Mouse (Mus musculus) testis, postnatal 14 days (tissue): ENCODE measurements at regions not wholly inside any gene's neighbourhood (a gene's known extent, or its start where the extent isn't known, plus 50 kb on each side); places are given as distances from the start of the nearest gene placed in this dataset.
A peak's percentile ranks its signal among the peaks of the same experiment; 100 is the strongest.

ENCODE experiments used
- DNase-seq: peaks from one replicate; pipeline ENCODE4 v3.0.0; 2021; ENCODE audit warnings: low spot score

- no peak for DNase-seq
These were observed 62.9 kb upstream of the Sfmbt2 start for GRCm38 (mm10) chr2:10307376-10307775.

GRCm38 (mm10) chr2:10309656-10310055 is 60.7 kb upstream of the Sfmbt2 start:
- DNase-seq: no peak

GRCm38 (mm10) chr2:10311719-10312118 is 58.6 kb upstream of the Sfmbt2 start:
- peak; percentile 86 for DNase-seq

GRCm38 (mm10) chr2:10312398-10312797 is 57.9 kb upstream of the Sfmbt2 start:
- DNase-seq: no peak

- no peak for DNase-seq
These were observed 55.8 kb upstream of the Sfmbt2 start for GRCm38 (mm10) chr2:10314251-10315243.

- DNase-seq: no peak
These were observed 54.0 kb upstream of the Sfmbt2 start for GRCm38 (mm10) chr2:10316347-10316746.

GRCm38 (mm10) chr2:10318166-10318768 is 52.0 kb upstream of the Sfmbt2 start:
- no peak for DNase-seq
